Mouse (Mus musculus): ENCODE results near the gene Ckap2l. TPM values are rescaled to one million over a fixed set of nuclear protein-coding genes. Genes with fewer than 3 reads are reported as not detected.

Gene Ckap2l
- 10 to 100 TPM; 31.4 to 35.0 TPM for total RNA-seq (2023)

GRCm38 (mm10) chr2:129296671-129297588 lies at the start of gene Ckap2l:
TSS of gene Ckap2l (minus strand) at chr2:129297212.

GRCm38 (mm10) chr2:129309836-129310235 lies 12.8 kb upstream of the Ckap2l start, which contains the start of gene Il1a:
TSS of gene Il1a (minus strand) at chr2:129309972.

Other genes with a start within 250 kb of the Ckap2l start
- not detected for gene Vinac1, start 249.0 kb downstream of the Ckap2l start, total RNA-seq (2023)
- 1 to 10 TPM; 2.3 to 2.5 TPM for gene Ttl, start 231.3 kb downstream of the Ckap2l start, total RNA-seq (2023)
- gene Polr1b, start 196.2 kb downstream of the Ckap2l start, total RNA-seq (2023): 10 to 100 TPM in 1 of 2 experiments, 1 to 10 TPM in 1; 10.0 to 12.0 TPM
- gene Chchd5, start 167.5 kb downstream of the Ckap2l start, total RNA-seq (2023): 1 to 10 TPM; 6.3 to 9.1 TPM
- gene Slc20a1, start 98.4 kb downstream of the Ckap2l start, total RNA-seq (2023): 100 to 1,000 TPM; 148 to 216 TPM
- gene Il1a, start 12.8 kb upstream of the Ckap2l start, total RNA-seq (2023): not detected
- gene Il1b, start 73.9 kb upstream of the Ckap2l start, total RNA-seq (2023): 100 to 1,000 TPM; 385 to 472 TPM
- not detected for gene F830045P16Rik, start 239.4 kb upstream of the Ckap2l start, total RNA-seq (2023)